ENCODE assay signal across 17 mouse cellular contexts in the genomic region with DNA sequence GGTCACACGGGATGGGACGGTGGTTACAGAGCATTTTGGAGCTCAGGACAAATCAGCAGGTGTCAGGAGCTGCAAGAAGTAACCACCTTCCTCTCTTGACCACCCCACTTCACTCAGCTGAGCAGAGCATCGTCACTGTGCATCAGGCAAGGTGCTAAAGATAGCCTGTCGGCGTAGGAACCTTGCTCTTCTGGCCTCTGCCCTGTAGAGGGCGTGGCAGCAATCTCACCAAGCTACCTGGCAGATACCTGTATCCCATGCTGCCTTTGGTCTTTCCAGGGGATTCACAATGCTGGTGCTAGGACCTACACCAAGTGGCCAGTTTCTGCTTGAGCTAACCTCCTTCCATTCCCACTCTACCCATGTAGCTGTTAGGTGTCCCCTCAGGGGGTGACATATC. TPM values are rescaled to one million over a fixed set of nuclear protein-coding genes. Genes with fewer than 3 reads are reported as not detected.
DNase-seq lines count a peak whose midpoint lies in the region; ATAC-seq lines count a peak whose summit lies in the region.
"Had no signal": no experiment of that assay in that cellular context is flagged by ENCODE, and none has a peak within 500 bp of the region (broad histone marks: within the 10 kb centered on the region; RNA-seq: fewer than 3 reads in every experiment).

No protein-coding gene starts in this region.

- H3K4me3 ChIP-seq in limb, embryonic 12.5 days (replicated peaks) = no peak overlapping the region
- no peak overlapping the region for H3K4me3 ChIP-seq in limb, embryonic 10.5 days
- peak overlapping the region; percentile 8; the same call in 1 of the 2 replicates for H3K4me3 ChIP-seq in forebrain, embryonic 10.5 days
- no peak overlapping the region for H3K4me3 ChIP-seq in hindbrain, embryonic 16.5 days (ENCODE audit: low read length)
- H3K4me3 ChIP-seq in neural tube, embryonic 12.5 days = no peak overlapping the region
- H3K4me3 ChIP-seq: gastrocnemius, adult 2 months; left cerebral cortex, adult 2 months; liver, embryonic 12.5 days had no signal

- peak overlapping the region; percentile 76 for H3K27ac ChIP-seq in limb, embryonic 12.5 days
- H3K27ac ChIP-seq in limb, embryonic 10.5 days = no peak overlapping the region
- H3K27ac ChIP-seq in forebrain, embryonic 10.5 days = peak overlapping the region; percentile 83
- peak overlapping the region; percentile 23; the same call in 1 of the 2 replicates for H3K27ac ChIP-seq in hindbrain, embryonic 16.5 days (ENCODE audit: low read depth, low read length)
- H3K27ac ChIP-seq in neural tube, embryonic 12.5 days = 0 out of 2 replicates have a peak overlapping the region, but pooled peaks have one; percentile 20
- H3K27ac ChIP-seq: gastrocnemius, adult 2 months; left cerebral cortex, adult 2 months; liver, embryonic 12.5 days had no signal

- 62% methylated on average over 6 of the region's 6 CpGs for WGBS in limb, embryonic 12.5 days
- WGBS in limb, embryonic 10.5 days = 63% methylated on average over 6 of the region's 6 CpGs
- WGBS in forebrain, embryonic 10.5 days = 56% methylated on average over 6 of the region's 6 CpGs
- WGBS in hindbrain, embryonic 16.5 days = 58% methylated on average over 6 of the region's 6 CpGs
- WGBS in neural tube, embryonic 12.5 days = 68% methylated on average over 6 of the region's 6 CpGs

- 0 out of 2 replicates have a peak overlapping the region, but pooled peaks have one; percentile 8 for H3K4me2 ChIP-seq in limb, embryonic 12.5 days
- no peak overlapping the region for H3K4me2 ChIP-seq in hindbrain, embryonic 16.5 days (ENCODE audit: low read length)
- H3K4me2 ChIP-seq in neural tube, embryonic 12.5 days (replicated peaks) = no peak overlapping the region
- H3K4me2 ChIP-seq: heart, embryonic 11.5 days; liver, embryonic 12.5 days had no signal

- H3K4me1 ChIP-seq in limb, embryonic 12.5 days (replicated peaks) = peaks cover 55% of the 10 kb centered on the region
- peaks cover 56% of the 10 kb centered on the region for H3K4me1 ChIP-seq in limb, embryonic 10.5 days
- H3K4me1 ChIP-seq in forebrain, embryonic 10.5 days = peaks cover 87% of the 10 kb centered on the region
- peaks cover 37% of the 10 kb centered on the region for H3K4me1 ChIP-seq in hindbrain, embryonic 16.5 days (ENCODE audit: control insufficient read depth, insufficient read depth, low read depth, low read length)
- H3K4me1 ChIP-seq in neural tube, embryonic 12.5 days = peaks cover 71% of the 10 kb centered on the region
- H3K4me1 ChIP-seq: liver, embryonic 12.5 days had no signal

- DNase-seq in limb, embryonic 10.5 days (ENCODE audit: low spot score) = no peak
- no peak for DNase-seq in forebrain, embryonic 10.5 days (ENCODE audit: extremely low spot score, low spot score)
- DNase-seq in layer of hippocampus, postnatal 25 days (ENCODE audit: extremely low spot score in 1 of 2, low spot score in 1 of 2) = no peak
- no peak for DNase-seq in adrenal gland, postnatal 10 days
- no peak for DNase-seq in cerebellum, postnatal 25 days
- DNase-seq: adrenal gland, adult 8-10 months; cerebellum, postnatal 36 days; gastrocnemius, adult 2 months; heart, postnatal 4 days; kidney, postnatal 25 days; thymus, postnatal 4 days had no signal

- H3K36me3 ChIP-seq in limb, embryonic 12.5 days = no peaks in the 10 kb centered on the region
- H3K36me3 ChIP-seq in limb, embryonic 10.5 days = no peaks in the 10 kb centered on the region
- peaks cover 45% of the 10 kb centered on the region for H3K36me3 ChIP-seq in forebrain, embryonic 10.5 days (replicated peaks)
- no peaks in the 10 kb centered on the region for H3K36me3 ChIP-seq in hindbrain, embryonic 16.5 days (ENCODE audit: control insufficient read depth, insufficient read depth, low read length)
- peaks cover 4% of the 10 kb centered on the region; the same call in 1 of the 2 replicates for H3K36me3 ChIP-seq in neural tube, embryonic 12.5 days
- H3K36me3 ChIP-seq: liver, embryonic 12.5 days had no signal

- H3K9me3 ChIP-seq in limb, embryonic 12.5 days = 0 out of 2 replicates have a peak, but pooled peaks cover 6% of the 10 kb centered on the region
- no peaks in the 10 kb centered on the region for H3K9me3 ChIP-seq in limb, embryonic 10.5 days (replicated peaks)
- peaks cover 8% of the 10 kb centered on the region; the same call in 1 of the 2 replicates for H3K9me3 ChIP-seq in forebrain, embryonic 10.5 days
- no peaks in the 10 kb centered on the region for H3K9me3 ChIP-seq in hindbrain, embryonic 16.5 days (ENCODE audit: control insufficient read depth, low read length)
- H3K9me3 ChIP-seq in neural tube, embryonic 12.5 days = no peaks in the 10 kb centered on the region

- no peak overlapping the region for H3K9ac ChIP-seq in limb, embryonic 12.5 days (replicated peaks)
- H3K9ac ChIP-seq in hindbrain, embryonic 16.5 days (ENCODE audit: low read depth, low read length) = no peak overlapping the region
- H3K9ac ChIP-seq in neural tube, embryonic 12.5 days = no peak overlapping the region
- H3K9ac ChIP-seq: liver, embryonic 12.5 days had no signal

- H3K27me3 ChIP-seq in limb, embryonic 12.5 days = 0 out of 2 replicates have a peak, but pooled peaks cover 4% of the 10 kb centered on the region
- peaks cover 23% of the 10 kb centered on the region; the same call in 1 of the 2 replicates for H3K27me3 ChIP-seq in limb, embryonic 10.5 days (ENCODE audit: low read depth, poor library complexity, severe bottlenecking)
- H3K27me3 ChIP-seq in forebrain, embryonic 10.5 days (ENCODE audit: poor library complexity, severe bottlenecking) = 0 out of 2 replicates have a peak, but pooled peaks cover 5% of the 10 kb centered on the region
- H3K27me3 ChIP-seq in hindbrain, embryonic 16.5 days (replicated peaks; ENCODE audit: control insufficient read depth, insufficient read depth, low read length) = no peaks in the 10 kb centered on the region
- H3K27me3 ChIP-seq in neural tube, embryonic 12.5 days (replicated peaks) = no peaks in the 10 kb centered on the region

- ATAC-seq in limb, embryonic 12.5 days (ENCODE audit: insufficient number of reproducible peaks, insufficient read depth, low FRiP score, low TSS enrichment, low read depth) = no peak
- ATAC-seq in hindbrain, embryonic 16.5 days = no peak
- peak; percentile 14; the same call in 1 of the 2 replicates for ATAC-seq in neural tube, embryonic 12.5 days (ENCODE audit: low FRiP score, low read depth)
- ATAC-seq: liver, embryonic 12.5 days had no signal

RNA-seq across cellular contexts. Expression of gene Sema5b, which starts 55.3 kb away (rescaled TPM):
- 9.4 and 10.0 TPM in 2 replicates for polyA plus RNA-seq in limb, embryonic 12.5 days (2016; fragmentation: Nextera tagmentation; extraction: Ambion mirVana)
- 2.0 and 3.4 TPM in 2 replicates for polyA plus RNA-seq in limb, embryonic 10.5 days (2016; fragmentation: Nextera tagmentation; extraction: Ambion mirVana)
- 35.7 and 37.5 TPM in 2 replicates for polyA plus RNA-seq in forebrain, embryonic 10.5 days (2016; fragmentation: Nextera tagmentation; extraction: Ambion mirVana)
- polyA plus RNA-seq in hindbrain, embryonic 16.5 days (2015; fragmentation: Nextera tagmentation; extraction: Ambion mirVana) = 15.1 and 18.3 TPM in 2 replicates
- polyA plus RNA-seq in neural tube, embryonic 12.5 days (2016; fragmentation: Nextera tagmentation; extraction: Ambion mirVana) = 43.2 and 46.1 TPM in 2 replicates
- total RNA-seq in layer of hippocampus, postnatal 25 days (2021) = 10 to 100 TPM; 14.1 to 18.2 TPM
- 1 to 10 TPM; 5.2 to 6.0 TPM for total RNA-seq in adrenal gland, postnatal 10 days (2021)
